Mouse (Mus musculus) heart, embryonic 13.5 days (tissue): ENCODE data around the gene A630001G21Rik. TPM values are rescaled to one million over a fixed set of nuclear protein-coding genes. Genes with fewer than 3 reads are reported as not detected.
A peak's percentile ranks its signal among the peaks of the same experiment; 100 is the strongest.

Source experiments
- ATAC-seq: fragments of 200-750 bp; cut with Nextera tagmentation; 2 replicates; pipeline ENCODE4 v1.8.0; 2017; ENCODE audit warnings: moderate TSS enrichment; ENCODE audit not compliant: insufficient number of reproducible peaks, low FRiP score, low TSS enrichment; ENCODE audit errors: extremely low read depth
- H3K27ac ChIP-seq: fragments of 300-500 bp; sonication (generic); replicated peaks from 2 replicates; pipeline ENCODE4 v1.5.1; 2015; ENCODE audit warnings: moderate library complexity, mild to moderate bottlenecking, inconsistent platforms
- H3K27me3 ChIP-seq: fragments of 300-500 bp; sonication (generic); replicated peaks from 2 replicates; pipeline ENCODE4 v1.6.1; 2015; ENCODE audit warnings: mild to moderate bottlenecking, inconsistent platforms
- H3K36me3 ChIP-seq: fragments of 300-500 bp; sonication (generic); 2 replicates; pipeline ENCODE4 v1.6.1; 2015; ENCODE audit warnings: mild to moderate bottlenecking, inconsistent platforms
- H3K4me1 ChIP-seq: fragments of 300-500 bp; sonication (generic); 2 replicates; pipeline ENCODE4 v1.6.1; 2015; ENCODE audit warnings: inconsistent platforms
- H3K4me2 ChIP-seq: fragments of 300-500 bp; sonication (generic); 2 replicates; pipeline ENCODE4 v1.6.1; 2015; ENCODE audit warnings: inconsistent platforms, mild to moderate bottlenecking, moderate library complexity
- H3K4me3 ChIP-seq: fragments of 300-500 bp; sonication (generic); 2 replicates; pipeline ENCODE4 v1.5.1; 2015; ENCODE audit warnings: moderate library complexity, mild to moderate bottlenecking, inconsistent platforms
- H3K9ac ChIP-seq: fragments of 300-500 bp; sonication (generic); 2 replicates; pipeline ENCODE4 v1.6.1; 2015; ENCODE audit warnings: inconsistent platforms, mild to moderate bottlenecking, moderate library complexity
- H3K9me3 ChIP-seq: fragments of 300-500 bp; sonication (generic); 2 replicates; pipeline ENCODE4 v1.6.1; 2016; ENCODE audit warnings: inconsistent platforms
- WGBS: fragments of 180-500 bp; shearing (Covaris S2); methylation state at CpG from one replicate; pipeline ENCODE4 v1.1.7; 2015; ENCODE audit warnings: mixed read lengths; 5-methylcytosine and 5-hydroxymethylcytosine counted together
- polyA plus RNA-seq: library from polyadenylated mRNA; unstranded; fragments of >200 nt; fragmentation: Nextera tagmentation; extraction: Ambion mirVana; gene quantifications from 2 replicates; pipeline ENCODE4 v1.2.1, GENCODE M21; 2015

A630001G21Rik gene
- polyA plus RNA-seq, 1 experiment from 2014 or later = 1.6 TPM

- 83% methylated on average over 3 of the region's 3 CpGs for WGBS
- Histone ChIP-seq H3K4me1 (peaks cover 15% of the 10 kb centered on the region), H3K4me3 (no peak overlapping the region), H3K36me3 (no peaks in the 10 kb centered on the region), H3K9ac (no peak overlapping the region), H3K4me2 (no peak overlapping the region), H3K9me3 (no peaks in the 10 kb centered on the region), H3K27ac (no peak overlapping the region), H3K27me3 (no peaks in the 10 kb centered on the region)
- ATAC-seq = no peak
These were observed 45.9 kb downstream of the A630001G21Rik start for GRCm38 (mm10) chr1:85732581-85732980.

- WGBS = 74% methylated on average over 6 of the region's 6 CpGs
- Histone ChIP-seq H3K36me3 (no peaks in the 10 kb centered on the region), H3K4me2 (no peak overlapping the region), H3K27me3 (no peaks in the 10 kb centered on the region), H3K4me1 (peaks cover 6% of the 10 kb centered on the region; the same call in 1 of the 2 replicates), H3K4me3 (no peak overlapping the region), H3K9ac (no peak overlapping the region), H3K27ac (no peak overlapping the region), H3K9me3 (no peaks in the 10 kb centered on the region)
- no peak for ATAC-seq
These were observed 48.0 kb downstream of the A630001G21Rik start for GRCm38 (mm10) chr1:85730471-85730870.

DNA sequence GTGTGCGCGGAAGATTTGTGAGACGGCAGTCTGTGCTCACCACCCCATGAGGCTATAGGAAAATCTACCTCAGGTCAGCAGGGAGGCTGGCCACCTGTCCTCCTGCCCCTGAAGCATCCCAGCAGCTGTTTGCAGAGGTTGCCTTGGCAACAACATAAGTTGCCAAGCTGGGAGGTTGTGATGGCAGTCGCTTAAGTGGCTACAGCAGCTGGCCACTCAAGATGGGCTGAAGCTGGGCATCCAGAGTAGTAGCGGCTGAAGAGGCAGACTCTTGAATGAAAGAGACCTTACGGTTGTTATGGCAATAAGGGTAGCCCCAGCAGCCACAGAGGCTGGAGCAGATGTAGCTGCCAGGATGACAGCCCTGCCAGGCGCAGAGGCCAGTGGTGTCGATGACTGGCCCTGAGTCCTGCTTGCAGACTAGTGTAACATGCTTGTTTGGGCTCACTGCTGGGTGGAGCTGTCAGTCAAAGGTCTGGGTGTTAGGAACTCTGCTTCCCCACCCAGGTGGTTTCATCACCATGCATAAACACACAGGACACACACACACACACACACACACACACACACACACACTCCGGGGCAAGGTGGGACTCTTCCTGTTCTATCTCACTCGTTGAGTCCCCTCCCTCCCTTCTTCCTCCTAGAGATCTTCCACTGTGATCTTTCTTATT is 58.1 kb downstream of the A630001G21Rik start:
- ATAC-seq = no peak

GRCm38 (mm10) chr1:85719049-85719448 is 59.4 kb downstream of the A630001G21Rik start:
- no peaks in the 10 kb centered on the region for H3K9me3 ChIP-seq
- no peak for ATAC-seq
- peaks cover 33% of the 10 kb centered on the region for H3K4me1 ChIP-seq
- no peaks in the 10 kb centered on the region for H3K36me3 ChIP-seq
- H3K27me3 ChIP-seq = no peaks in the 10 kb centered on the region
- H3K4me2 ChIP-seq = no peak overlapping the region
- no peak overlapping the region for H3K4me3 ChIP-seq
- H3K9ac ChIP-seq = 0 out of 2 replicates have a peak overlapping the region, but pooled peaks have one; percentile 4
- H3K27ac ChIP-seq = peak overlapping the region; percentile 51
- 28% methylated on average over 4 of the region's 4 CpGs for WGBS

More for the DNA sequence above, 58.1 kb downstream of the A630001G21Rik start:
- no peaks in the 10 kb centered on the region for H3K36me3 ChIP-seq
- no peak overlapping the region for H3K4me2 ChIP-seq
- no peak overlapping the region for H3K9ac ChIP-seq
- H3K4me3 ChIP-seq = no peak overlapping the region
- peaks cover 33% of the 10 kb centered on the region for H3K4me1 ChIP-seq
- 58% methylated on average over 10 of the region's 10 CpGs for WGBS
- H3K27ac ChIP-seq = no peak overlapping the region
- no peaks in the 10 kb centered on the region for H3K27me3 ChIP-seq
- no peaks in the 10 kb centered on the region for H3K9me3 ChIP-seq

GRCm38 (mm10) chr1:85716447-85717027 is 61.9 kb downstream of the A630001G21Rik start:
- ATAC-seq = no peak
- Histone ChIP-seq H3K4me1 (peaks cover 33% of the 10 kb centered on the region), H3K27me3 (no peaks in the 10 kb centered on the region), H3K36me3 (no peaks in the 10 kb centered on the region), H3K4me3 (no peak overlapping the region), H3K4me2 (no peak overlapping the region), H3K9me3 (no peaks in the 10 kb centered on the region), H3K27ac (no peak overlapping the region), H3K9ac (no peak overlapping the region)
- WGBS = 72% methylated on average over 7 of the region's 7 CpGs

- Histone ChIP-seq H3K4me1 (peaks cover 21% of the 10 kb centered on the region), H3K9ac (no peak overlapping the region), H3K36me3 (no peaks in the 10 kb centered on the region), H3K27ac (no peak overlapping the region), H3K4me3 (no peak overlapping the region), H3K9me3 (no peaks in the 10 kb centered on the region), H3K4me2 (no peak overlapping the region), H3K27me3 (no peaks in the 10 kb centered on the region)
- ATAC-seq = no peak
These were observed 63.9 kb downstream of the A630001G21Rik start for GRCm38 (mm10) chr1:85714501-85714900.

- H3K9me3 ChIP-seq = no peaks in the 10 kb centered on the region
- no peak overlapping the region for H3K4me3 ChIP-seq
- WGBS = 85% methylated on average over 2 of the region's 2 CpGs
- no peak overlapping the region for H3K4me2 ChIP-seq
- H3K9ac ChIP-seq = no peak overlapping the region
- no peaks in the 10 kb centered on the region for H3K36me3 ChIP-seq
- H3K27ac ChIP-seq = no peak overlapping the region
- no peaks in the 10 kb centered on the region for H3K27me3 ChIP-seq
- no peak for ATAC-seq
- peaks cover 18% of the 10 kb centered on the region for H3K4me1 ChIP-seq
These were observed 71.7 kb downstream of the A630001G21Rik start for GRCm38 (mm10) chr1:85706754-85707153.

GRCm38 (mm10) chr1:85705552-85705951 is 72.9 kb downstream of the A630001G21Rik start:
- 82% methylated on average over 1 of the region's 1 CpGs for WGBS
- H3K27me3 ChIP-seq = no peaks in the 10 kb centered on the region
- no peak for ATAC-seq
- H3K9me3 ChIP-seq = no peaks in the 10 kb centered on the region
- no peak overlapping the region for H3K4me3 ChIP-seq
- H3K9ac ChIP-seq = no peak overlapping the region
- no peak overlapping the region for H3K4me2 ChIP-seq
- no peak overlapping the region for H3K27ac ChIP-seq
- H3K4me1 ChIP-seq = peaks cover 18% of the 10 kb centered on the region
- H3K36me3 ChIP-seq = no peaks in the 10 kb centered on the region

GRCm38 (mm10) chr1:85703245-85704186 is 74.9 kb downstream of the A630001G21Rik start:
- H3K9ac ChIP-seq = peak overlapping the region; percentile 76
- H3K27me3 ChIP-seq = no peaks in the 10 kb centered on the region
- peak; percentile 85 for ATAC-seq
- peaks cover 11% of the 10 kb centered on the region for H3K4me1 ChIP-seq
- H3K4me3 ChIP-seq = peak overlapping the region; percentile 46
- peak overlapping the region; percentile 95 for H3K27ac ChIP-seq
- peak overlapping the region; percentile 68 for H3K4me2 ChIP-seq
- no peaks in the 10 kb centered on the region for H3K9me3 ChIP-seq
- 9% methylated on average over 22 of the region's 22 CpGs for WGBS
- no peaks in the 10 kb centered on the region for H3K36me3 ChIP-seq

- no peak overlapping the region for H3K4me3 ChIP-seq
- peak overlapping the region; percentile 95 for H3K27ac ChIP-seq
- no peak for ATAC-seq
- no peaks in the 10 kb centered on the region for H3K9me3 ChIP-seq
- H3K36me3 ChIP-seq = no peaks in the 10 kb centered on the region
- no peaks in the 10 kb centered on the region for H3K27me3 ChIP-seq
- no peak overlapping the region for H3K4me2 ChIP-seq
- peaks cover 11% of the 10 kb centered on the region for H3K4me1 ChIP-seq
- 65% methylated on average over 4 of the region's 4 CpGs for WGBS
- H3K9ac ChIP-seq = no peak overlapping the region
These were observed 75.9 kb downstream of the A630001G21Rik start for GRCm38 (mm10) chr1:85702531-85702930.

GRCm38 (mm10) chr1:85697721-85698493 is 80.5 kb downstream of the A630001G21Rik start:
- 64% methylated on average over 4 of the region's 4 CpGs for WGBS
- ATAC-seq = no peak
- Histone ChIP-seq H3K36me3 (no peaks in the 10 kb centered on the region), H3K27me3 (no peaks in the 10 kb centered on the region), H3K9ac (no peak overlapping the region), H3K27ac (no peak overlapping the region), H3K4me2 (no peak overlapping the region), H3K4me3 (no peak overlapping the region), H3K4me1 (peaks cover 6% of the 10 kb centered on the region), H3K9me3 (no peaks in the 10 kb centered on the region)
